Mouse (Mus musculus): ENCODE results near the gene Heca. TPM values are rescaled to one million over a fixed set of nuclear protein-coding genes. Genes with fewer than 3 reads are reported as not detected.
"Not testable (repeated sequence)": the region's sequence is repeated elsewhere in the genome, so short reads cannot be mapped to it uniquely, and the experiment has no call there.

Gene Heca
- 4.5 and 6.4 TPM in 2 replicates for polyA plus RNA-seq (2015; fragmentation: Nextera tagmentation; extraction: Ambion mirVana)

DNA sequence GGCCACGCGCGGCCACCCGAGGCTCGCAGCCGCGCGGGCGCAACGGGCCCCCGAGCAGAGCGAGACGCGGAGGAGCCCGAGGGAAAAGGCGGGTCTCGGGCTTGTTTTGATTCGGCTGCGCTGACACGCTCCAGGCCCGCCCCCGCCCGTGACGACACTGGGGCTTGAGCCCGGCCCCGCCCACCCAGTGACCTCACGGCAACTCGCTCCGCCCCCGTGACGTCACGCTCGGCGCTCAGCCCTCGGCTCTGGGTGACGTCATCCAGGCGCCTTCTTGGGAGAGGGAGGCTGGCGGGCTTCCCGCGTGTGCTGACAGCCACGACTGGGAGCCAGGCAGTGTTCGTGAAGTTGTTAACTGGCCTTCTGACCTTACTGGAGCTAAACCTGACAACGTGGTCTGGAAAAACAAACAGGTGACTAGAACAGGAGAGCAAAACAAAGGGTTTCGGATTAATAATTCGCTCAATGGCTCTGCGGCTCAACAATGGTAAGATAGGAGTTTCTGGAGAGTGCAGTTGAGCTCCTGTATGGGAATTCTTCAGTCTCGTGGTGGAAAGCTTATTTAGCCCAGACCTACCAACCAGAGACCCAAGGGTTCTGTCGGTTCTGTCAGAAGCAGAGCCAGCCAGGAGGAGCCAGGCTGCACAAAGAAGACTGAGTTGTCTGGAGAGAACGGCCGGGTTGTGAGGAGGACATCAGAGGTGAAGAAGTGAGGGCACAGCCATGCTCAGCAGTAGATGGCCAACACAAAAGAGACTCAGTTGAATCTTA lies at the start of gene Heca:
Heca (minus strand) TSS at position 108 of the 771 bp plus-strand sequence.
- 7% methylated on average over 49 of the region's 50 CpGs for WGBS
- Histone ChIP-seq H3K36me3 (replicated peaks) (no peaks in the 10 kb centered on the region), H3K9ac (peak within 1 kb of the TSS; percentile 83), H3K4me2 (peak within 1 kb of the TSS; percentile 64), H3K27me3 (replicated peaks) (no peaks in the 10 kb centered on the region), H3K9me3 (0 out of 2 replicates have a peak, but pooled peaks cover under 1% of the 10 kb centered on the region), H3K4me3 (peak within 1 kb of the TSS; percentile 95), H3K4me1 (peaks cover 14% of the 10 kb centered on the region), H3K27ac (peak within 1 kb of the TSS; percentile 93)
- ATAC-seq (replicated peaks): peak; percentile 97

DNA sequence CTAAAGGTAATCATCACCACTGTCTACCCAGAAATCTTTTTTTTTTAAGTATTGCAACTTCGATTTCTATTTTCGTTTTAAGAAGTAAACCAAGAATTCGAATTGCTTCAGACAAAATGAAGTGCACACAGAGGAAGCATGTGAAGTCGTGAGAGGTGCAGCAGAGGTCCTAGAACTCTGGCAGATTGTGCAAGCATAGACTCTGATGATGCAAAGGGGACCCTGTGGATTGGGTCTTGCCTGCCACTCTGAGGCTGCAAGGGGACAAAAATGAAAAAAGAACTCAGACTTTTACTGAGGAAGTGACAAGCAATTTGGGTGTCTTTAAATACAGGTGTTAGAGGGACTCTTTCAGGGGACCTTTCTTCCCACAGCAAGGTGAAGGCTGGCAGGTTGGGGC lies 42.7 kb upstream of the Heca start:
- no peak overlapping the region for H3K4me3 ChIP-seq
- H3K27ac ChIP-seq: no peak overlapping the region
- H3K36me3 ChIP-seq (replicated peaks): no peaks in the 10 kb centered on the region
- no peaks in the 10 kb centered on the region for H3K4me1 ChIP-seq
- H3K9me3 ChIP-seq: no peaks in the 10 kb centered on the region
- no peak overlapping the region for H3K4me2 ChIP-seq
- ATAC-seq (replicated peaks): no peak
- 89% methylated on average over 4 of the region's 4 CpGs for WGBS
- no peak overlapping the region for H3K9ac ChIP-seq
- H3K27me3 ChIP-seq (replicated peaks): no peaks in the 10 kb centered on the region

DNA sequence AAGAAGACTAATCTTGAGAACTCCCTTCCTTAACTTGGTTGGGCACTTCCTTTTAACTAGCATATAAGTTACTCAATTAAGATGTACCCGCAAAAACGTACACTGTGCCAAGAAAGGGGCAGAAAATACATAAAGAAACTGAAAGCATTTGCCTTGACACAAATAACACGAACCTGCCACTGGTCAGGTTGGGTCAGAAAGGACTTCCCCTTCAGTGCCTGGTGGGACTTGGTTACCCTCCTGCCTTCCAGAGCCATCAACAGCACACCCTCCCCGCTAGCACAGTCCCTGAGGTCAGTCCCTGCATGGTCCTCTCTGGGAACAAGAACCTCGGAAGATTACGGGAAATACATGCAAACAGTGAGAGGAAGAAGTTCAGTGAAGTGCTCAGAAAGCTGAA lies 41.3 kb upstream of the Heca start:
- H3K4me1 ChIP-seq: no peaks in the 10 kb centered on the region
- no peaks in the 10 kb centered on the region for H3K36me3 ChIP-seq (replicated peaks)
- no peak overlapping the region for H3K27ac ChIP-seq
- 71% methylated on average over 6 of the region's 6 CpGs for WGBS
- no peaks in the 10 kb centered on the region for H3K9me3 ChIP-seq
- H3K4me2 ChIP-seq: no peak overlapping the region
- H3K4me3 ChIP-seq: no peak overlapping the region
- H3K9ac ChIP-seq: no peak overlapping the region
- no peaks in the 10 kb centered on the region for H3K27me3 ChIP-seq (replicated peaks)
- no peak for ATAC-seq (replicated peaks)

DNA sequence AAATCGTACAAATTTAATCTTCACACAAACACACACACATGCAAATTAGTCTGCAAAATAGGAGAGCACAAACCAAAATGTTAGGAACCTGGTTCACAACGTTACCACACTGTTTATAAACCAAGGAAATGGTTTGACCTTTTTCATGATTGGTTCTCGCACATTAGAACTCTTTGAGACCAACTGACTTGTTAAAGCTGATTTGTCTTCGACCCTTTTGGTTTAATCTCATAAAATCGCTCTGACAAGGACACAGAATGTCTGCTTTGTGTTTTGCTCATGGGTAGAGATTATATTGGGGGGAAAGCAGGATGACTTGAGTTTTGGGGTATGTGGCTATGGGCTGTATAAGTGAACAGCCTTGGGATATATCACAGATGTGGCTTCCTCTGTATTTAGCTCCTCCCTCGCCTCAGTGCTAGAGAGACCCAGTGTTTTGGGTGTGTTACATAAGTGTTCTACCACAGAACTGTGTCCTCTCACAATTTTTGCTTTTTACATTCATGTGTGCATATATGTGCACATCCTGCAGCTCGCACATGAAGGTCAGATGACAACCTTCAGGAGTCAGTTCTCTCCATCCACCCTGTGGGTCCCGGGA lies 40.1 kb upstream of the Heca start:
- Histone ChIP-seq H3K36me3 (replicated peaks) (no peaks in the 10 kb centered on the region), H3K4me2 (no peak overlapping the region), H3K4me1 (no peaks in the 10 kb centered on the region), H3K9ac (no peak overlapping the region), H3K27ac (no peak overlapping the region), H3K9me3 (no peaks in the 10 kb centered on the region), H3K27me3 (replicated peaks) (no peaks in the 10 kb centered on the region), H3K4me3 (no peak overlapping the region)
- 85% methylated on average over 8 of the region's 8 CpGs for WGBS
- ATAC-seq (replicated peaks): no peak

DNA sequence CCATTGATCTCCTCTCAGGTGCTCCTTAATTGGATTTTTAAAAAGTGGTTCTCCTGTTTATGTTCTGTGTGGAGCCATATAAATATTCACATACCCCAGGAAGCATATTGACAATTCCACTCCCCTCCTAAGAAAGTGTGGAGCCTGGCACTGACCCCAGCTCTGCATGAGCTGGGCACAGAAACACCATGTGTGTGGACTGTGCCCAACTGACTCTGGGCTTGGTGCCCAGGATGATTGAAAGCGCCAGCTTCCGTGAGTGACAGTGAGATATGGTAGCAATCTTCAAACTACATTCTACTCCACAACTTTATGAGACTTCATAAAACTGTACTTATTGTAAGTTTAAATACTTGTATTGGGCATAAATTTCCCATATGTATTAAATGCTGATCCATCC lies 35.4 kb upstream of the Heca start:
- ATAC-seq (replicated peaks): peak; percentile 52; the same call in 1 of the 2 replicates
- Histone ChIP-seq H3K36me3 (replicated peaks) (no peaks in the 10 kb centered on the region), H3K27me3 (replicated peaks) (no peaks in the 10 kb centered on the region), H3K4me1 (no peaks in the 10 kb centered on the region), H3K4me3 (no peak overlapping the region), H3K9ac (no peak overlapping the region), H3K9me3 (no peaks in the 10 kb centered on the region), H3K4me2 (no peak overlapping the region), H3K27ac (no peak overlapping the region)
- 96% methylated on average over 2 of the region's 2 CpGs for WGBS

DNA sequence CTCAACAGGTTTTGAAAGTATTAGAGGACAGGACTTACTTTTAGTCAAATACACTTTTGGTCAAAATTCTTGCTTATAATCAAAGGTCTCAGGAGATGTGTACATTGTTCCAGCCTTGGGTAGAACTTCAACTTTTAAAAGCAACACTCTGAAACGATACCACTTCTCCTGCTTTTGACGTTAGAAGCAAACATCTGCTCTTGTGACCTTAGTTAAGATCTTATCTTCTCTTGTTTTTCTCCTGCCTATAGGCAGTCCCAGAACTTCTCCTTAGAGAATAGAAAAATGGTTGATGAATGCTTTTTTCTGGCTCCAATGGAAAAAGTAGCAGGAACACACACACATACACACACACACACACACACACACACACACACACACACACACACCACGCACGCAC lies 18.2 kb upstream of the Heca start:
- ATAC-seq (replicated peaks): no peak
- H3K9me3 ChIP-seq: no peaks in the 10 kb centered on the region
- H3K36me3 ChIP-seq (replicated peaks): no peaks in the 10 kb centered on the region
- H3K27ac ChIP-seq: no peak overlapping the region
- WGBS: 87% methylated on average over 4 of the region's 4 CpGs
- no peak overlapping the region for H3K4me2 ChIP-seq
- H3K27me3 ChIP-seq (replicated peaks): no peaks in the 10 kb centered on the region
- H3K9ac ChIP-seq: no peak overlapping the region
- no peak overlapping the region for H3K4me3 ChIP-seq
- H3K4me1 ChIP-seq: no peaks in the 10 kb centered on the region

DNA sequence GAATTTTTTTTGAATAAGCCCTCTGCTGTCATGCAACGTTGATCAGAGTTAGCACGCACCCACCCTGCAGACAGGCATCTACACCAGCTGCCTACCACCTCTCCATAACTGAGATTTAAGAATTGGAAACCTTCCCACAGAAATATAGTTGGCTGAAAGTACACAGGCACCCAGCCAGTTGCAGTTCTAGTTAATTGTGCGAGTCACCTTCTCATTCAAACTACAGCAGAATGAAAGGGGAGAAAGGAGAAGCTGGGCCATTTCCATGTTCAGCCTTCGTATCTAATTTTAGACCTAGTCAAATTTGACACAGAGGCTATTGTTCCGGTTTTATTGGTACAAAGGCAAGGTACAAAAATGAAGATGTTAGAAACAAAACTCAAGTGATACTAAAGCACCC lies 2.9 kb upstream of the Heca start:
- Histone ChIP-seq H3K4me1 (peaks cover 11% of the 10 kb centered on the region), H3K4me3 (no peak overlapping the region), H3K9me3 (peaks cover 9% of the 10 kb centered on the region; the same call in 1 of the 2 replicates), H3K27ac (no peak overlapping the region), H3K36me3 (replicated peaks) (no peaks in the 10 kb centered on the region), H3K9ac (no peak overlapping the region), H3K4me2 (no peak overlapping the region), H3K27me3 (replicated peaks) (no peaks in the 10 kb centered on the region)
- no peak for ATAC-seq (replicated peaks)
- WGBS: 80% methylated on average over 5 of the region's 5 CpGs

DNA sequence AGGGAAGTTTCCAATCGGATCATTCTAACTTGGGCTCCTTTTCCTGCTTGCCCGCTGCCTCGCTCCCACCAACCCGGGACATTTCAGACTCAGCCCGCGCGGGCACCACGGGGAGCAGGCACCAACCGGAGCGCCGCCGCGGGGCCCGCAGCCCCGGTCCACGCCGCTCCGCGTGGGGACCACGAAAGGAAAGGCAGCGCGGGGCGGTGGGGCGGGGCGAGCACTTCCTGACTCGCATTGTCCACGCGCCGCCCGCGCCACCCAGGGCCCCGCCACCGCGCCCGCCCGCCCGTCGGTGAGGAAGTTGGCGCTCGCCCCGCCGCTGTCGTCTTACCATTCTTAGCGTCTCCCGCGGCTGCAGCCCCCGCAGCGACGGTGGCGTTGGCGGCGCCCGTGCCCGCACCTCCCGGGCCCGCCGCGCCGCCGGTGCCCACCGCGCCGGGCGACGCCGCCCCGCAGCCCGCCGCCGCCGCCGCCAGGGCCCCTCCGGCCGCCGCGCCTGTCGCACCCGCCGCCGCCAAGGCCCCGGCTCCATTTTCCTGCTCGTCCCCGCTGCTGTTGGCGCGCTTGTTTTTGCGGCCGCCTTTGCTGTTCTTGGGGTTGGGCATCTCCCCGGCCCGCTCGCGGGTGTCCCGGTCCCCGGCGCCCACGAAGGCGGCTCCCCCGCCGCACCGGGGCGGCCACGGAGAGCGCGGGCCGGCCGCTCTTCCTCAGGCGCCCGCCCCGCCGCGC lies 526 bp downstream of the Heca start:
- peaks cover 14% of the 10 kb centered on the region for H3K4me1 ChIP-seq
- peak overlapping the region; percentile 83 for H3K9ac ChIP-seq
- peak overlapping the region; percentile 64 for H3K4me2 ChIP-seq
- peak; percentile 77 for ATAC-seq (replicated peaks)
- H3K36me3 ChIP-seq (replicated peaks): no peaks in the 10 kb centered on the region
- no peaks in the 10 kb centered on the region for H3K27me3 ChIP-seq (replicated peaks)
- peak overlapping the region; percentile 93 for H3K27ac ChIP-seq
- H3K4me3 ChIP-seq: peak overlapping the region; percentile 95
- no peaks in the 10 kb centered on the region for H3K9me3 ChIP-seq
- under 1% methylated on average over 77 of the region's 110 CpGs for WGBS

DNA sequence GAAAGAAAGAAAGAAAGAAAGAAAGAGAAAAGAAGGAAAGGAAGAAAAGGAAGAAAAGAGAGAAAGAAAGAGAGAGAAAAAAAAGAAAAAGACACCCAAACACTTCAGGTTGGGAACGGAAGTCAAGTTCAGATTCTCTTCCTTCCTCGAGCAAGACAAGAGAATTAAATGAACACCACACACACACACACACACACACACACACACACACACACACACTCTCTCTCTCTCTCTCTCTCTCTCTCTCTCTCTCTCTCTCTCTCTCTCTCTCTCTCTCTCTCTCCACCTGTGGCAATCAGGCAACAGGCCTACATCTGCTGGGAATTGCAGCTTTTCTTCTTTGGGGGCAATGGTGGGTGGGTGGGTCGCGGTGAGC lies 1.1 kb downstream of the Heca start:
- H3K27ac ChIP-seq: peak overlapping the region; percentile 93
- WGBS: 0% methylated on average over 4 of the region's 4 CpGs

DNA sequence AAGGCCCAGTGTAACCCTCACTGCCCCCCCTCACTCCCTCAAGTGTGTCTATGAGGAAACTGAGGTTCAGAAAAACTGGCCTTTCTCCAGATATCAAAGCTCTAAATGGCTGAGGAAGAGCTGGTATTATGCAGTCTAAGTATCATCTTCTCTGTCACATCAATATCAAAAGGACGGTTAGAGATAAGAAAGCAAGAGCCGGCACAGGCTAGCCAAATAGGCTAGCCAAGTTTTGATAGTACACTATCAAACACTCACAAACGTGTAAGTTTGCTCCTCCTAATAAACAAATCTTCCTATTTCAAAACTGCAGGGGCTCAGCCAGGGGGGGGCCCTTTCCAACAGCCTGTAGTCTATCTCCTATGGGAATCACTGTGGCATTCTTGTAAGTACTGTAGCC lies 1.8 kb downstream of the Heca start:
- no peak for ATAC-seq (replicated peaks)
- H3K4me1 ChIP-seq: peaks cover 14% of the 10 kb centered on the region
- no peaks in the 10 kb centered on the region for H3K9me3 ChIP-seq
- no peaks in the 10 kb centered on the region for H3K36me3 ChIP-seq (replicated peaks)
- 49% methylated on average over 3 of the region's 3 CpGs for WGBS
- H3K27ac ChIP-seq: no peak overlapping the region
- no peaks in the 10 kb centered on the region for H3K27me3 ChIP-seq (replicated peaks)
- H3K9ac ChIP-seq: peak overlapping the region; percentile 31; the same call in 1 of the 2 replicates
- H3K4me2 ChIP-seq: peak overlapping the region; percentile 64
- H3K4me3 ChIP-seq: peak overlapping the region; percentile 95

More for the DNA sequence above, 1.1 kb downstream of the Heca start:
- not testable (repeated sequence) for H3K9me3 ChIP-seq; H3K36me3 ChIP-seq (replicated peaks); ATAC-seq (replicated peaks); H3K27me3 ChIP-seq (replicated peaks)
- H3K4me3 ChIP-seq: peak overlapping the region; percentile 95
- H3K4me2 ChIP-seq: peak overlapping the region; percentile 64
- peak overlapping the region; percentile 83 for H3K9ac ChIP-seq
- H3K4me1 ChIP-seq: peaks cover 14% of the 10 kb centered on the region

DNA sequence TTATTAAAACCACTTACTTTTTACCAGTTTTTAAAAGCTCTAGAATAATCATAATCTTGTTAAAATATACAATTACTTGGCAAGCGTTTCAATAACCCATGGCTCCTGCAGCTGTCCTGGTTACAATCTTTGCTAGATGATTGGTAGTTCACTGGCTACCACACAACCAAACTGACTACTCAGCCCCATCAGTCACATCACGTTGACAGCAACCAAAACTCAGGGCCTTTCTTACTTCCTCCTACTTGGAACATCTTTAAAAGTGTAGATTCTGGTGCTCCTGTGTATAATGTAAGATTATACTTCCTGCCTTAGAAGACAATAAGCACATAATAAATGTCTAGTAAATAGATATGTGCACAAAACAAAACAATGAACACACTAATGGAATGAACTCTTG lies 14.2 kb downstream of the Heca start:
- H3K9ac ChIP-seq: no peak overlapping the region
- no peak overlapping the region for H3K4me2 ChIP-seq
- H3K36me3 ChIP-seq (replicated peaks): no peaks in the 10 kb centered on the region
- WGBS: 85% methylated on average over 2 of the region's 2 CpGs
- H3K4me1 ChIP-seq: peaks cover 7% of the 10 kb centered on the region; the same call in 1 of the 2 replicates
- ATAC-seq (replicated peaks): no peak
- no peaks in the 10 kb centered on the region for H3K9me3 ChIP-seq
- no peak overlapping the region for H3K4me3 ChIP-seq
- no peaks in the 10 kb centered on the region for H3K27me3 ChIP-seq (replicated peaks)
- H3K27ac ChIP-seq: no peak overlapping the region

DNA sequence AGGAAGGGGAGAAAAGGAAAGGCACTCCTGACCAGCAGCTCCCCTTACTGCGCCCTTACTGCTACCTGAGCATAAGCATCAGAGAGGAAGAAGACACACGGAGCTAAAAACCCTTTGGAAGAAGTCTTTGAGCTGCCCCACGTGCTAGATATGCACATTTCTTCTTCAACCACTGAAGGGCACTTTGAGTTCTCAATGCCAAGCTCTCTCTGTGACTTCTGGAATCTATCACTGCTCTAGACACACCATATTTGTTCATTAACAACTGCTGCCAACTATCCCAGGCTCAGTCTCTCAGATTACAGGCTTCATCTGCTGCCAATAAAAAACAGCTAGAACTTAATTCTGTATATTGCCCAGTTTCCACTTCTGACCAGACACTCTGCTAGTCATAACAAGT lies 15.7 kb downstream of the Heca start:
- H3K9me3 ChIP-seq: no peaks in the 10 kb centered on the region
- H3K9ac ChIP-seq: no peak overlapping the region
- H3K36me3 ChIP-seq (replicated peaks): no peaks in the 10 kb centered on the region
- H3K4me2 ChIP-seq: no peak overlapping the region
- 77% methylated on average over 3 of the region's 3 CpGs for WGBS
- peaks cover 7% of the 10 kb centered on the region; the same call in 1 of the 2 replicates for H3K4me1 ChIP-seq
- H3K27me3 ChIP-seq (replicated peaks): no peaks in the 10 kb centered on the region
- no peak overlapping the region for H3K27ac ChIP-seq
- H3K4me3 ChIP-seq: no peak overlapping the region
- no peak for ATAC-seq (replicated peaks)
